Mouse (Mus musculus) C2C12 (cell line): ENCODE measurements at regions not wholly inside any gene's neighbourhood (a gene's known extent, or its start where the extent isn't known, plus 50 kb on each side); places are given as distances from the start of the nearest gene placed in this dataset.

Source experiments
- H3K27me3 ChIP-seq: one replicate; pipeline ENCODE4 v1.6.1; 2011; ENCODE audit not compliant: control insufficient read depth, insufficient read depth, insufficient read length
- H3K36me3 ChIP-seq: one replicate; pipeline ENCODE4 v1.6.1; 2011; ENCODE audit not compliant: control insufficient read depth, insufficient read depth
- H3K4me3 ChIP-seq: one replicate; pipeline ENCODE4 v1.5.1; 2011; ENCODE audit warnings: mild to moderate bottlenecking, control low read depth; ENCODE audit not compliant: poor library complexity, insufficient read depth, severe bottlenecking
- H3K79me2 ChIP-seq: one replicate; pipeline ENCODE4 v1.6.1; 2011; ENCODE audit not compliant: control insufficient read depth, insufficient read depth
- H3K79me3 ChIP-seq: one replicate; pipeline ENCODE4 v1.6.1; 2011; ENCODE audit warnings: low read depth, control low read depth
- H3ac ChIP-seq: one replicate; pipeline ENCODE3; 2011; ENCODE audit warnings: low read depth; ENCODE audit not compliant: control insufficient read depth, insufficient read length
- CEBPB ChIP-seq: IDR thresholded peaks from one replicate; pipeline ENCODE4 v1.6.1; 2011; ENCODE audit warnings: low read depth, mild to moderate bottlenecking, control low read depth, moderate library complexity
- CTCF ChIP-seq: IDR thresholded peaks from one replicate; pipeline ENCODE4 v1.5.1; 2011; ENCODE audit not compliant: control insufficient read depth, insufficient read depth, insufficient read length
- FOSL1 ChIP-seq: IDR thresholded peaks from one replicate; pipeline ENCODE4 v1.8.0; 2011; ENCODE audit warnings: mild to moderate bottlenecking, low read length; ENCODE audit not compliant: poor library complexity, insufficient read depth, severe bottlenecking
- MAX ChIP-seq: IDR thresholded peaks from one replicate; pipeline ENCODE4 v1.6.1; 2011; ENCODE audit warnings: mild to moderate bottlenecking, control low read depth
- MYOD1 ChIP-seq: IDR thresholded peaks from one replicate; pipeline ENCODE4 v1.6.1; 2011; ENCODE audit warnings: low read depth; ENCODE audit not compliant: control insufficient read depth, insufficient read length
- MYOG ChIP-seq: IDR thresholded peaks from one replicate; pipeline ENCODE4 v1.6.1; 2011; ENCODE audit not compliant: control insufficient read depth, insufficient read length; ENCODE audit errors: extremely low read depth
- USF1 ChIP-seq: IDR thresholded peaks from one replicate; pipeline ENCODE4 v1.6.1; 2011; ENCODE audit warnings: low read depth, mild to moderate bottlenecking, control low read depth, moderate library complexity

DNA sequence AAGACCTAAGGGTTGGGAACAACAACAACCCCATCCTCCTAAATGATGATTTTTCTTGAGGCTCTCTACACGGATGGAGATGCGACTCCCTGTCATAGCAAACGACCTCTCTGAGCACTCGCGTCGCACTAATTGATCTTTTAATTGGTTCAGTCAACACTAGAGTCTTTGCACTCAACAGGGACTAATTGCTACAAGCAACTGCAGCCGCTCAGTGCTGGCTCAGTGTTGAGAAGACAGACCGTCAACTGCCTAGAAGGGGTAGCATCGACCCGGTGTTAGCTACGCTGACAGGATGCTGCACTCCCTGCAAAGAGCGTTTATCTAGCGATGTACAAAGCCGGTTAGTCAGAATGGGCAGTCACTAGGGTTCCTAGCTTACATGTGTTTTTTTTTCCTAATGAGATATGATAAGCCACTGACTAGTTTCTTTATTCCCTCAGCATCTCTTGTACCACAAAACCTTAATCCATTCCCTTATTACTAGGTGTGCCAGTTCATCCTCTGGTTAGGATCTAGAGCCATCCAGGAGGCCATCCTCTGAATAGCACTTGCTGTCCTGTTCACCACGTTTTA, 314.7 kb upstream of the Runx1 start:
- Histone ChIP-seq H3K79me2 (no peaks in the 10 kb centered on the region), H3K27me3 (no peaks in the 10 kb centered on the region), H3ac (no peak overlapping the region), H3K79me3 (no peaks in the 10 kb centered on the region), H3K36me3 (no peaks in the 10 kb centered on the region), H3K4me3 (no peak overlapping the region)
- TF ChIP-seq MYOD1 (no peak), MAX (no peak), MYOG (no peak), CEBPB (no peak), CTCF (no peak), USF1 (no peak)

DNA sequence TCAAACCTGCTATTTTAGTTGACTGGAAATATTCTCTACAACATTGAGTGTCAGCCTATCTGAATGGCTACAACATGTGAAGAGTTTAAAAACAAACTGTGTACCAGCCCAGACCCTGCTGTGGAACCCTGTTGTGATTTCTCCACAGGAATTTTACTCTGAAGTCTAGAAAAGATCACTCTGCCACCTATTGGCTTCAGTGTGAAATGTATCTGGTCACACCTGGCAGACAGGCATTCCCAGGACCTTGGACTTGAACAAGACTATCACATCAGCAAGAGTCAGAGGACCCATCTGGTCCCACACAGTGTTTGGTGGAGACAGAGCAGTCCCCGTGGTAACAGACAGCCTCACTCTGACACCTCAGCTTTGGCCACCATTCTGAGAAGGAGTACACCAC, 311.3 kb upstream of the Runx1 start:
- Histone ChIP-seq H3K79me3 (no peaks in the 10 kb centered on the region), H3K27me3 (no peaks in the 10 kb centered on the region), H3ac (no peak overlapping the region), H3K36me3 (no peaks in the 10 kb centered on the region), H3K4me3 (no peak overlapping the region), H3K79me2 (no peaks in the 10 kb centered on the region)
- TF ChIP-seq MYOG (no peak), CEBPB (no peak), MAX (no peak), CTCF (no peak), FOSL1 (no peak), MYOD1 (no peak), USF1 (no peak)

DNA sequence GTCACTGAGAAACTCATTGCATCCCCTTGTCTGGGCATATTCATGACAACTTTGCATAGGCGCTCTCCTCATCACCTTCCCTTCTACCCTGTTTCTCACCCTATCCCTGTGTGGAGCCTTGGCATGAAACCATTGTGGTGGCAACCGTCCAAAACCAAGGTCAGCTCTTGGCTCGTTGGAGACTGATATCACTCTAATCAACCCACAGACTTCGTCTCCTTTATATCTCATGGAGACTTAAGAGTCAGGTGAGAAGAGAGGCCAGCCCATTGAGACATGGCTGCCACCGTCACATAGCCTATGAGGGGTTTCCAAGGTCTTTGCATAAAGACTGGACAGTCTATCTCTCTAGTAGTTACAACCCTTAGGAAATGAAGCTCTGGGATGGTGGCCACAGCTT, 305.5 kb upstream of the Runx1 start:
- Histone ChIP-seq H3K79me2 (no peaks in the 10 kb centered on the region), H3K4me3 (no peak overlapping the region), H3K27me3 (no peaks in the 10 kb centered on the region), H3K79me3 (no peaks in the 10 kb centered on the region), H3ac (no peak overlapping the region), H3K36me3 (no peaks in the 10 kb centered on the region)
- no peak for TF ChIP-seq MYOG
- TF ChIP-seq USF1 = no peak
- TF ChIP-seq MAX = no peak
- no peak for TF ChIP-seq MYOD1
- TF ChIP-seq CTCF = no peak
- TF ChIP-seq FOSL1 = no peak
- TF ChIP-seq CEBPB = no peak

DNA sequence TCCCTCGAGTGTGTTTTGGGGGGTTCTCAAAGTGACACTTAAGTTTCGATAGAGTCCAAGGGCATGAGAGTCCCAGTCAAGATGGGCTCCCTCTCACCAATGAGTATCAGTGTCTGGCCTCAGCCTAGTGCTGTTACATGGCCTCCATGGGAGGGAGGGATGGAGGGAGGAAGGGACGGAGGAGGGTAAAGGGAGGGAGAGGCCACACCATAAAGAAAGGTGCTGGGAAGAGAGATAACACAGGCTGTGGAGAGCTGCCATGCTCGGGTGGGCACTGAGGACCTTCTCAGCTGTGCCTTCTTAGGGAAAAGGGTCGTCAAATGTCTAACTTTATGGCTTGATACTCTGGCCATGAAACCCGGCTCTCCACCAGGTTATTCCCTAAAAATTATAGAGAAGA, 304.7 kb upstream of the Runx1 start:
- Histone ChIP-seq H3K79me3 (no peaks in the 10 kb centered on the region), H3K36me3 (no peaks in the 10 kb centered on the region), H3ac (no peak overlapping the region), H3K79me2 (no peaks in the 10 kb centered on the region), H3K4me3 (no peak overlapping the region), H3K27me3 (no peaks in the 10 kb centered on the region)
- TF ChIP-seq CEBPB = no peak
- TF ChIP-seq FOSL1 = no peak
- no peak for TF ChIP-seq MAX
- no peak for TF ChIP-seq MYOG
- no peak for TF ChIP-seq MYOD1
- no peak for TF ChIP-seq USF1
- no peak for TF ChIP-seq CTCF

DNA sequence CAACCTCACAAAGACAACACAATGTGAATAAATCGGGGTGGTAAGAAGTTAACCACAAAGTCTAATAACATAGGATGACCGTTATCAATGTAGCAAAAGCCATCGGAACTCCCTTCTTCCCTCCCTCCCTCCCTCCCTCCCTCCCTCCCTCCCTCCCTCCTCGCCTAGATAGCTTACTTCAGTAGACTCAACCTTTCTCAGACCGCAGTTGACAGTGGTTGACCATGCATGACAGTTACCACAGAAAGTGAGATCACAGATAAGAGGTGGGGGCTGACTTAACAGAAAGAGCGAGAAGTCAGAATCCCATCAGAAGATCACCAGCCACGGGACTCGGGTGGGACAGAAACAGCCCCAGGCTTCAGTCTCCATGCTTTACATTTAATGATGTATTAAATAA, 297.8 kb upstream of the Runx1 start:
- Histone ChIP-seq H3K36me3 (no peaks in the 10 kb centered on the region), H3ac (no peak overlapping the region), H3K79me2 (no peaks in the 10 kb centered on the region), H3K4me3 (no peak overlapping the region), H3K27me3 (no peaks in the 10 kb centered on the region), H3K79me3 (no peaks in the 10 kb centered on the region)
- TF ChIP-seq MYOG = no peak
- no peak for TF ChIP-seq CTCF
- no peak for TF ChIP-seq MYOD1
- TF ChIP-seq FOSL1 = no peak
- no peak for TF ChIP-seq MAX
